Mouse (Mus musculus) myocyte (in vitro differentiated cells): Measurements from ENCODE around the gene Tgfbrap1.

Experiments
- CEBPB ChIP-seq: IDR thresholded peaks from 2 replicates; pipeline ENCODE4 v1.6.1; 2011; ENCODE audit warnings: mild to moderate bottlenecking, moderate library complexity; ENCODE audit not compliant: poor library complexity, insufficient read depth, severe bottlenecking
- E2F4 ChIP-seq: IDR thresholded peaks from one replicate; pipeline ENCODE4 v1.6.1; 2011; ENCODE audit warnings: mild to moderate bottlenecking, control low read depth, moderate library complexity; ENCODE audit not compliant: insufficient read depth
- MYOG ChIP-seq, 3 experiments: IDR thresholded peaks; one replicate each; pipeline ENCODE4 v1.6.1; 2011; ENCODE audit warnings: control low read depth in 2 of 3, low read depth in 2 of 3, mild to moderate bottlenecking in 2 of 3; ENCODE audit not compliant: insufficient read length in 2 of 3, control insufficient read depth in 1 of 3, insufficient read depth in 1 of 3
- POLR2A ChIP-seq: IDR thresholded peaks from one replicate; pipeline ENCODE4 v1.6.1; 2011; ENCODE audit warnings: low read depth, mild to moderate bottlenecking, control low read depth, moderate library complexity; ENCODE audit not compliant: insufficient read length
- POLR2AphosphoS2 ChIP-seq: IDR thresholded peaks from one replicate; pipeline ENCODE4 v1.6.1; 2011; ENCODE audit warnings: low read depth, control low read depth; ENCODE audit not compliant: insufficient read length
- USF1 ChIP-seq: IDR thresholded peaks from one replicate; pipeline ENCODE4 v1.6.1; 2011; ENCODE audit warnings: low read depth, mild to moderate bottlenecking, control low read depth, moderate library complexity

- TF ChIP-seq USF1 (no peak), POLR2AphosphoS2 (no peak), CEBPB (no peak), MYOG (IDR thresholded peaks at IDR 0.05; ENCODE audit: control insufficient read depth in 1 of 3, insufficient read depth in 1 of 3, insufficient read length in 2 of 3, low read depth in 2 of 3) (no peak), E2F4 (no peak), POLR2A (no peak)
Observed at GRCm38 (mm10) chr1:43112882-43113281, 14.4 kb upstream of the Tgfbrap1 start.
